Mouse (Mus musculus): ENCODE data around the gene Pira2. TPM values are rescaled to one million over a fixed set of nuclear protein-coding genes. Genes with fewer than 3 reads are reported as not detected.
"Not testable (repeated sequence)": the region's sequence is repeated elsewhere in the genome, so short reads cannot be mapped to it uniquely, and the experiment has no call there.

The Pira2 gene
- polyA plus RNA-seq (2016; fragmentation: Nextera tagmentation; extraction: Ambion mirVana): not detected in 2 replicates

DNA sequence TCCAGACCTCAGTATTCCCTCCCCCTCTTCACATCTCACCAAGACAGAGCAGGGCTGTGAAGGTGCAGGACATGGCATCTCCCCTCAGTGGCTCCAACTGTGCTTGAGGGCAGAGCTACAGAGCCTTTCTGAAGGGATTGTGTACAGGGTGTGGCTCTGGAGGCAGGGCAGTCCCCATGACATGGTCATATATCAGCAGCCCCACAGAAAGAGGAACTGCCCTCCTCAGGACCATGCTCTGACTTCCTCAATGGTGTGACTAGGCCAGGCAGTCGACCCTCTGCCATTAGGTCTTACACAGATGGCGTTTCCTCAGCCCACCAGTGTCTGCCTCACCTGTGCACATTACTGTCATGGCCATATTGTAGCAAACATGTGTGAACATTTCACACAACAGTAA, at the start of gene Pira2:
Pira2 (minus strand) TSS at position 101 of the 400 bp plus-strand sequence.
- H3K27me3 ChIP-seq (ENCODE audit: insufficient read depth, poor library complexity, severe bottlenecking); H3K27ac ChIP-seq; H3K36me3 ChIP-seq; H3K4me1 ChIP-seq; H3K4me3 ChIP-seq; DNase-seq (ENCODE audit: low spot score); H3K9me3 ChIP-seq: not testable (repeated sequence)
- WGBS: no CpG with 5 or more reads among the region's 2 CpGs

DNA sequence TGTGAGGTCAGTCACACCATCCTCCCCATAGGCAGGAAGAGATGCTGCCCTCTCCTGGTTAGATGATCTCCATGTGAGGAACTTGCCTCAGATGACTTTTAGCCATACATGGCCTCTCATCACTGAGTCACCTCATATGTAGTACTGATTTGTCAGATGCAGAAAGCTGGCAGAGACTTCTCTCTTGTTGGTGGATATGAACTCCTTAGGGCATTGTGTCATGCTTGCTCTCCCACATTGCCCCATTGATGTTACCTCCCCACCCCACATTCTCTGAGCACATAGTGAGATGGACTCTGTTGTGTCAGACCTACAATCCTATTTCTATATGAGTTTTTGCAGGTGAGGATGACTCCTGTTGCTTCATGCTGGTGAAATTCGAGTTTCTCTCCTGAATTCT, 30.2 kb upstream of the Pira2 start:
- H3K36me3 ChIP-seq; H3K9me3 ChIP-seq; H3K27me3 ChIP-seq (ENCODE audit: insufficient read depth, poor library complexity, severe bottlenecking); H3K4me1 ChIP-seq; DNase-seq (ENCODE audit: low spot score); H3K4me3 ChIP-seq; H3K27ac ChIP-seq: not testable (repeated sequence)
- WGBS: no CpG with 5 or more reads among the region's 1 CpGs

DNA sequence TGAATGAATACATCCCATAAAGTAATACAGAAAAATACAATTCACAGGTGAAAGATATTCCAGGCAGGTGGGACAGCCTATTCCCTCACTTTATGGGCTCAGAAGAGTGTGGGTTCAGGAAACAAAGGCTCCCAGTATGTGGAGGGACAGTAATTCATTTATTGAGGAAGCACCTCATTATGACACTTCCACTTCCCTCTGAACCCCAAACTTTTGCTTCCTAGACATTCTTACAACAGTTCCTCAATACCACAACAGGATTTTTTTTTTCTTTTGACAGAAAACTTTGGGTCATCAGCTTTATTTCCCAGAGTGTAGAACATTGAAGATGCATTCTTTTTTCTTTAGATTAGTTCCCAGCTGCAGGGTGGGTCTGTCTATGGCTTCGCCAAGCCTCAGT, 7.0 kb downstream of the Pira2 start:
- H3K27ac ChIP-seq; H3K9me3 ChIP-seq; H3K27me3 ChIP-seq (ENCODE audit: insufficient read depth, poor library complexity, severe bottlenecking); H3K4me3 ChIP-seq; H3K36me3 ChIP-seq; H3K4me1 ChIP-seq; DNase-seq (ENCODE audit: low spot score): not testable (repeated sequence)
- no CpG with 5 or more reads among the region's 1 CpGs for WGBS

DNA sequence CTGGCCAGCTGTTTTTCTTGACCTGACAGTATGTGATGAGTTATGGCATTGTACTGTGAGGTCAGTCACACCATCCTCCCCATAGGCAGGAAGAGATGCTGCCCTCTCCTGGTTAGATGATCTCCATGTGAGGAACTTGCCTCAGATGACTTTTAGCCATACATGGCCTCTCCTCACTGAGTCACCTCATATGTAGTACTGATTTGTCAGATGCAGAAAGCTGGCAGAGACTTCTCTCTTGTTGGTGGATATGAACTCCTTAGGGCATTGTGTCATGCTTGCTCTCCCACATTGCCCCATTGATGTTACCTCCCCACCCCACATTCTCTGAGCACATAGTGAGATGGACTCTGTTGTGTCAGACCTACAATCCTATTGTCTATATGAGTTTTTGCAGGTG, 14.2 kb downstream of the Pira2 start:
- DNase-seq (ENCODE audit: low spot score); H3K27ac ChIP-seq; H3K27me3 ChIP-seq (ENCODE audit: insufficient read depth, poor library complexity, severe bottlenecking); H3K4me1 ChIP-seq; H3K9me3 ChIP-seq; H3K36me3 ChIP-seq; H3K4me3 ChIP-seq: not testable (repeated sequence)

DNA sequence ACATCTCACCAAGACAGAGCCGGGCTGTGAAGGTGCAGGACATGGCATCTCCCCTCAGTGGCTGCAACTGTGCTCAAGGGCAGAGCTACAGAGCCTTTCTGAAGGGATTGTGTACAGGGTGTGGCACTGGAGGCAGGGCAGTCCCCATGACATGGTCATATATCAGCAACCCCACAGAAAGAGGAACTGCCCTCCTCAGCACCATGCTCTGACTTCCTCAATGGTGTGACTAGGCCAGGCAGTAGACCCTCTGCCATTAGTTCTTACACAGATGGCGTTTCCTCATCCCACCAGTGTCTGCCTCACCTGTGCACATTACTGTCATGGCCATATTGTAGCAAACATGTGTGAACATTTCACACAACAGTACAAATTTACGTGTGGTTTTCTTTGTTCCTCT, 19.3 kb downstream of the Pira2 start, which contains the start of gene Gm15448:
Gm15448 (minus strand) TSS at position 89 of the 400 bp plus-strand sequence.
- not testable (repeated sequence) for DNase-seq (ENCODE audit: low spot score); H3K36me3 ChIP-seq
- 47% methylated on average over 1 of the region's 3 CpGs for WGBS

DNA sequence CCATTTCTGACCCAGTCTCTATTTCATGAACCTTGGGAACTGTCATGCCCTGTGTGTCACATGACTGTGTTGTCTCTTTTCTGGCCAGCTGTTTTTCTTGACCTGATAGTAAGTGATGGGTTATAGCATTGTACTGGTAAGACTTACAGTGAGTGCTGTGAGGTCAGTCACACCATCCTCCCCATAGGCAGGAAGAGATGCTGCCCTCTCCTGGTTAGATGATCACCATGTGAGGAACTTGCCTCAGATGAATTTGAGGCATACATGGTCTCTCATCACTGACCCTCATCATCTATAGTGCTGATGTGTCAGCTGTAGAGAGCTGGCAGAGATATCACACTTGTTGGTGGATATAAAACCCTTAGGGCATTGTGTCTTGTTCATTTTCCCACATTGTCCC, 32.9 kb downstream of the Pira2 start:
- H3K36me3 ChIP-seq; DNase-seq (ENCODE audit: low spot score): not testable (repeated sequence)

More for the DNA sequence above, 19.3 kb downstream of the Pira2 start, which contains the start of gene Gm15448:
- H3K4me3 ChIP-seq; H3K9me3 ChIP-seq; H3K27me3 ChIP-seq (ENCODE audit: insufficient read depth, poor library complexity, severe bottlenecking); H3K4me1 ChIP-seq; H3K27ac ChIP-seq: not testable (repeated sequence)

DNA sequence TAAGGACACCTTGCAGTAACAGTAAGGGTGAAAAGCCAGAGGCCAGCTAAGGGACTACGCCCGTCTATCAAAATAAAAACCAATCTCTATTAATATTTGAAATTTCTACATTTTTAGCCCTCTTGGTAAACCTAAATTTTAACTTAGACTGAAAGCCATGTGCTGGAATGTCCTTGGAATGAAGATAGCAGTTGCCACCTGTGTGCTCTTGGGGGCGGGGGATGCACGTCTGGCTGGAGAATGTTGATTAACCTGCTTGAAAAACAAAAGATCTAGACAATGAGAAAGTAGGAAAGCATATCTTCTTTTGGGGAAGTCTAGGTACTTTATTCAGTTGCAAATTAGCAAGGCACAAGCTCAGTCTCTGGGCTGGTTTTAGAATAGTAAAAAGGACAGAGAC, 41.9 kb downstream of the Pira2 start:
- not testable (repeated sequence) for H3K4me3 ChIP-seq; H3K27me3 ChIP-seq (ENCODE audit: insufficient read depth, poor library complexity, severe bottlenecking); H3K36me3 ChIP-seq; DNase-seq (ENCODE audit: low spot score); H3K9me3 ChIP-seq; H3K27ac ChIP-seq; H3K4me1 ChIP-seq
- WGBS: 86% methylated on average over 4 of the region's 4 CpGs

More for the DNA sequence above, 32.9 kb downstream of the Pira2 start:
- H3K4me3 ChIP-seq; H3K9me3 ChIP-seq; H3K27ac ChIP-seq; H3K27me3 ChIP-seq (ENCODE audit: insufficient read depth, poor library complexity, severe bottlenecking); H3K4me1 ChIP-seq: not testable (repeated sequence)

DNA sequence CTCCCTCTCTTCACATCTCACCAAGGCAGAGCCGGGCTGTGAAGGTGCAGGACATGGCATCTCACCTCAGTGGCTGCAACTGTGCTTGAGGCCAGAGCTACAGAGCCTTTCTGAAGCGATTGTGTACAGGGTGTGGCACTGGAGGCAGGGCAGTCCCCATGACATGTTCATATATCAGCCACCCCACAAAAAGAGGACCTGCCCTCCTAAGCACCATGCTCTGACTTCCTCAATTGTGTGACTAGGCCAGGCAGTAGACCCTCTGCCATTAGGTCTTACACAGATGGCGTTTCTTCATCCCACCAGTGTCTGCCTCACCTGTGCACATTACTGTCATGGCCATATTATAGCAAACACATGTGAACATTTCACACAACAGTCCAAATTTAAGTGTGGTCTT, 44.9 kb downstream of the Pira2 start:
- WGBS: 64% methylated on average over 3 of the region's 3 CpGs

DNA sequence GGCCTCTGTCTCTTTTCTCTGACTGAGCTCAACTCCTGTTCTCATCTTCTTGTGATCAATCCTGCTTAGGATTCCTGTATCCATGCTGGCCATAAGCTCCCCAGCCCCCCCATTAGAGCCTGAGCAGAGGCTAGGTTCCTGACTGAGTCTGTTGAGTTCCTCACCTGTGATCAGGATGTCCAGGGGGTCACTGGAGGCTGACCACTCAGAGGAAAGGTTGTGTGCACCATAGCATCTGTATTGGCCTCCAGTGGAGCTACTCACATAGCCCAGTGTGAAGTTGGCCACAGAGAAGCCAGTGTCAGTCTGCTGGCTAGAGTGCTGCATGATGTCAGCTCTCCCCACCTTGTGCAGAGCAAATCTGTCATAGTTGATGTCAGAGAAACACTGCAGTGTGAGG, 48.6 kb downstream of the Pira2 start:
- H3K27me3 ChIP-seq (ENCODE audit: insufficient read depth, poor library complexity, severe bottlenecking); H3K9me3 ChIP-seq; H3K4me3 ChIP-seq; H3K27ac ChIP-seq; DNase-seq (ENCODE audit: low spot score); H3K4me1 ChIP-seq; H3K36me3 ChIP-seq: not testable (repeated sequence)

More for the DNA sequence above, 44.9 kb downstream of the Pira2 start:
- H3K9me3 ChIP-seq; H3K4me3 ChIP-seq; DNase-seq (ENCODE audit: low spot score); H3K36me3 ChIP-seq; H3K27ac ChIP-seq; H3K27me3 ChIP-seq (ENCODE audit: insufficient read depth, poor library complexity, severe bottlenecking); H3K4me1 ChIP-seq: not testable (repeated sequence)

Other genes with a start within 250 kb of the Pira2 start
- gene Oscar, start 228.9 kb downstream of the Pira2 start, polyA plus RNA-seq (2016; fragmentation: Nextera tagmentation; extraction: Ambion mirVana): 0.16 and 0.27 TPM in 2 replicates
- 486 and 602 TPM in 2 replicates for gene Ndufa3, start 227.7 kb downstream of the Pira2 start, polyA plus RNA-seq (2016; fragmentation: Nextera tagmentation; extraction: Ambion mirVana)
- 19.4 and 34.5 TPM in 2 replicates for gene Tfpt, start 215.1 kb downstream of the Pira2 start, polyA plus RNA-seq (2016; fragmentation: Nextera tagmentation; extraction: Ambion mirVana)
- 90.1 and 121 TPM in 2 replicates for gene Prpf31, start 215.1 kb downstream of the Pira2 start, polyA plus RNA-seq (2016; fragmentation: Nextera tagmentation; extraction: Ambion mirVana)
- 40.7 and 56.4 TPM in 2 replicates for gene Cnot3, start 199.8 kb downstream of the Pira2 start, polyA plus RNA-seq (2016; fragmentation: Nextera tagmentation; extraction: Ambion mirVana)
- gene Leng1, start 179.2 kb downstream of the Pira2 start, polyA plus RNA-seq (2016; fragmentation: Nextera tagmentation; extraction: Ambion mirVana): 19.5 and 19.6 TPM in 2 replicates
- gene Tmc4, start 167.5 kb downstream of the Pira2 start, polyA plus RNA-seq (2016; fragmentation: Nextera tagmentation; extraction: Ambion mirVana): 5.4 and 8.5 TPM in 2 replicates
- gene Tsen34, start 152.2 kb downstream of the Pira2 start, polyA plus RNA-seq (2016; fragmentation: Nextera tagmentation; extraction: Ambion mirVana): 221 and 268 TPM in 2 replicates
- gene Mboat7, start 151.5 kb downstream of the Pira2 start, polyA plus RNA-seq (2016; fragmentation: Nextera tagmentation; extraction: Ambion mirVana): 32.7 and 40.4 TPM in 2 replicates
- gene Rps9, start 141.1 kb downstream of the Pira2 start, polyA plus RNA-seq (2016; fragmentation: Nextera tagmentation; extraction: Ambion mirVana): 973 and 1,162 TPM in 2 replicates
- 0.05 and 0.16 TPM in 2 replicates for gene Pirb, start 124.7 kb downstream of the Pira2 start, polyA plus RNA-seq (2016; fragmentation: Nextera tagmentation; extraction: Ambion mirVana)
- not detected in 2 replicates for gene Gm15448, start 19.4 kb downstream of the Pira2 start, polyA plus RNA-seq (2016; fragmentation: Nextera tagmentation; extraction: Ambion mirVana)
- not detected in 2 replicates for gene Gm14548, start 53.1 kb upstream of the Pira2 start, polyA plus RNA-seq (2016; fragmentation: Nextera tagmentation; extraction: Ambion mirVana)
- not detected in 2 replicates for gene Lilra6, start 70.5 kb upstream of the Pira2 start, polyA plus RNA-seq (2016; fragmentation: Nextera tagmentation; extraction: Ambion mirVana)
- gene Lair1, start 218.2 kb upstream of the Pira2 start, polyA plus RNA-seq (2016; fragmentation: Nextera tagmentation; extraction: Ambion mirVana): 0.15 and 0.21 TPM in 2 replicates